25 mouse cellular contexts compared by ENCODE assay signal in genomic region chr14:99763336-99763735, GRCm38 (mm10).
DNase-seq lines count a peak whose midpoint lies in the region; ATAC-seq and TF ChIP-seq lines count a peak whose summit lies in the region.
"Had no signal": no experiment of that assay in that cellular context is flagged by ENCODE, and none has a peak within 500 bp of the region (broad histone marks: within the 10 kb centered on the region; RNA-seq: fewer than 3 reads in every experiment).

No protein-coding gene starts in this region.

- no peaks in the 10 kb centered on the region for H3K4me1 ChIP-seq in embryonic facial prominence, embryonic 14.5 days (ENCODE audit: control insufficient read depth, insufficient read depth, low read length)
- no peaks in the 10 kb centered on the region for H3K4me1 ChIP-seq in embryonic facial prominence, embryonic 10.5 days
- no peaks in the 10 kb centered on the region; the same call in 1 of the 2 replicates for H3K4me1 ChIP-seq in lung, adult 2 months (ENCODE audit: control insufficient read depth, insufficient read depth, low read length)
- H3K4me1 ChIP-seq in intestine, embryonic 16.5 days (ENCODE audit: control insufficient read depth, insufficient read depth, low read length): no peaks in the 10 kb centered on the region
- H3K4me1 ChIP-seq in stomach, postnatal 0 days (replicated peaks; ENCODE audit: control insufficient read depth, insufficient read depth): no peaks in the 10 kb centered on the region
- no peaks in the 10 kb centered on the region for H3K4me1 ChIP-seq in limb, embryonic 10.5 days
- H3K4me1 ChIP-seq: embryonic facial prominence, embryonic 13.5 days; forebrain, embryonic 10.5 days; hindbrain, embryonic 12.5 days; hindbrain, embryonic 15.5 days had no signal

- no peak overlapping the region for H3K4me3 ChIP-seq in embryonic facial prominence, embryonic 14.5 days (ENCODE audit: low read depth, low read length)
- no peak overlapping the region for H3K4me3 ChIP-seq in embryonic facial prominence, embryonic 10.5 days
- H3K4me3 ChIP-seq in lung, adult 2 months (replicated peaks; ENCODE audit: extremely low read depth, low read depth, low read length): no peak overlapping the region
- H3K4me3 ChIP-seq in intestine, embryonic 16.5 days (ENCODE audit: low read length): no peak overlapping the region
- H3K4me3 ChIP-seq in stomach, postnatal 0 days (ENCODE audit: low read depth, low read length): no peak overlapping the region
- H3K4me3 ChIP-seq in limb, embryonic 10.5 days: no peak overlapping the region
- H3K4me3 ChIP-seq: embryonic facial prominence, embryonic 13.5 days; forebrain, embryonic 10.5 days; gastrocnemius, adult 2 months; hindbrain, embryonic 12.5 days; hindbrain, embryonic 15.5 days had no signal

- H3K27ac ChIP-seq in embryonic facial prominence, embryonic 14.5 days (replicated peaks; ENCODE audit: low read depth, low read length): no peak overlapping the region
- no peak overlapping the region for H3K27ac ChIP-seq in embryonic facial prominence, embryonic 10.5 days (replicated peaks)
- H3K27ac ChIP-seq in intestine, embryonic 16.5 days (ENCODE audit: low read length): no peak overlapping the region
- H3K27ac ChIP-seq in stomach, postnatal 0 days (replicated peaks): no peak overlapping the region
- no peak overlapping the region for H3K27ac ChIP-seq in limb, embryonic 10.5 days
- H3K27ac ChIP-seq: embryonic facial prominence, embryonic 13.5 days; forebrain, embryonic 10.5 days; gastrocnemius, adult 2 months; hindbrain, embryonic 12.5 days; hindbrain, embryonic 15.5 days had no signal

- ATAC-seq in embryonic facial prominence, embryonic 14.5 days (ENCODE audit: low read depth): 0 out of 2 replicates have a peak, but pooled peaks have one; percentile 18
- peak; percentile 65 for ATAC-seq in intestine, embryonic 16.5 days
- ATAC-seq in stomach, postnatal 0 days (ENCODE audit: low FRiP score, low TSS enrichment): peak; percentile 32; the same call in 1 of the 2 replicates
- ATAC-seq: CD4-positive, CD25-positive, alpha-beta regulatory T cell, adult 4 months; forebrain, embryonic 14.5 days; forebrain, postnatal 0 days had no signal

- 56% methylated on average over 3 of the region's 3 CpGs for WGBS in embryonic facial prominence, embryonic 14.5 days
- 50% methylated on average over 3 of the region's 3 CpGs for WGBS in embryonic facial prominence, embryonic 10.5 days
- 53% methylated on average over 3 of the region's 3 CpGs for WGBS in lung, adult 2 months
- 55% methylated on average over 3 of the region's 3 CpGs for WGBS in intestine, embryonic 16.5 days
- WGBS in stomach, postnatal 0 days: 46% methylated on average over 3 of the region's 3 CpGs
- WGBS in limb, embryonic 10.5 days: 84% methylated on average over 3 of the region's 3 CpGs

- TF ChIP-seq POLR2A in lung, adult 2 months (IDR thresholded peaks at IDR 0.05; ENCODE audit: borderline replicate concordance, extremely low read depth, low read depth, low read length): no peak

- no peaks in the 10 kb centered on the region for H3K9me3 ChIP-seq in embryonic facial prominence, embryonic 14.5 days (ENCODE audit: control insufficient read depth, low read length)
- no peaks in the 10 kb centered on the region for H3K9me3 ChIP-seq in embryonic facial prominence, embryonic 10.5 days
- H3K9me3 ChIP-seq in intestine, embryonic 16.5 days (ENCODE audit: control insufficient read depth, low read length): no peaks in the 10 kb centered on the region
- H3K9me3 ChIP-seq in stomach, postnatal 0 days (ENCODE audit: control insufficient read depth, low read length): no peaks in the 10 kb centered on the region
- H3K9me3 ChIP-seq in limb, embryonic 10.5 days (replicated peaks): no peaks in the 10 kb centered on the region
- H3K9me3 ChIP-seq: embryonic facial prominence, embryonic 13.5 days; forebrain, embryonic 10.5 days; hindbrain, embryonic 12.5 days; hindbrain, embryonic 15.5 days had no signal

- no peak for TF ChIP-seq EP300 in stomach, postnatal 0 days (optimal IDR thresholded peaks at IDR 0.05)

- H3K9ac ChIP-seq in embryonic facial prominence, embryonic 14.5 days (ENCODE audit: low read depth, low read length): no peak overlapping the region
- no peak overlapping the region for H3K9ac ChIP-seq in intestine, embryonic 16.5 days (ENCODE audit: low read depth, low read length)
- no peak overlapping the region for H3K9ac ChIP-seq in stomach, postnatal 0 days (ENCODE audit: low read length)
- H3K9ac ChIP-seq: embryonic facial prominence, embryonic 13.5 days; forebrain, postnatal 0 days; hindbrain, embryonic 12.5 days; hindbrain, embryonic 15.5 days had no signal

- H3K4me2 ChIP-seq in embryonic facial prominence, embryonic 14.5 days (ENCODE audit: low read depth, low read length): no peak overlapping the region
- no peak overlapping the region for H3K4me2 ChIP-seq in intestine, embryonic 16.5 days (ENCODE audit: low read depth, low read length)
- H3K4me2 ChIP-seq in stomach, postnatal 0 days (replicated peaks; ENCODE audit: low read depth): no peak overlapping the region
- H3K4me2 ChIP-seq: embryonic facial prominence, embryonic 13.5 days; heart, embryonic 11.5 days; hindbrain, embryonic 12.5 days; hindbrain, embryonic 15.5 days had no signal

- DNase-seq in embryonic facial prominence, embryonic 14.5 days (ENCODE audit: low spot score): no peak
- DNase-seq in embryonic facial prominence, embryonic 10.5 days (ENCODE audit: low spot score): no peak
- DNase-seq in lung, postnatal 25 days (ENCODE audit: low spot score): peak; percentile 29
- no peak for DNase-seq in lung, adult 2 months
- no peak for DNase-seq in stomach, postnatal 0 days (ENCODE audit: low spot score)
- no peak for DNase-seq in limb, embryonic 10.5 days (ENCODE audit: low spot score)
- DNase-seq in cerebellum, postnatal 4 days (ENCODE audit: low spot score in 2 of 2): no peak
- DNase-seq: adrenal gland, adult 8-10 months; adrenal gland, postnatal 25 days; B cell, adult 2 months; cerebellum, adult 11-12 months; cerebellum, adult 8-10 months; cerebellum, postnatal 10 days; forebrain, postnatal 0 days; gastrocnemius, adult 2 months; gastrocnemius, postnatal 14 days; heart, adult 18-20 months had no signal

- no peaks in the 10 kb centered on the region for H3K36me3 ChIP-seq in embryonic facial prominence, embryonic 14.5 days (ENCODE audit: control insufficient read depth, insufficient read depth, low read length)
- H3K36me3 ChIP-seq in embryonic facial prominence, embryonic 10.5 days (replicated peaks): no peaks in the 10 kb centered on the region
- no peaks in the 10 kb centered on the region for H3K36me3 ChIP-seq in intestine, embryonic 16.5 days (ENCODE audit: control insufficient read depth, insufficient read depth, low read length)
- no peaks in the 10 kb centered on the region for H3K36me3 ChIP-seq in stomach, postnatal 0 days (ENCODE audit: control insufficient read depth, insufficient read depth, low read length)
- no peaks in the 10 kb centered on the region for H3K36me3 ChIP-seq in limb, embryonic 10.5 days
- H3K36me3 ChIP-seq: embryonic facial prominence, embryonic 13.5 days; forebrain, embryonic 10.5 days; hindbrain, embryonic 12.5 days; hindbrain, embryonic 15.5 days had no signal

- H3K27me3 ChIP-seq in embryonic facial prominence, embryonic 14.5 days (replicated peaks; ENCODE audit: control insufficient read depth, insufficient read depth, low read length): no peaks in the 10 kb centered on the region
- no peaks in the 10 kb centered on the region for H3K27me3 ChIP-seq in embryonic facial prominence, embryonic 10.5 days (replicated peaks; ENCODE audit: low read depth, poor library complexity, severe bottlenecking)
- no peaks in the 10 kb centered on the region for H3K27me3 ChIP-seq in intestine, embryonic 16.5 days (replicated peaks; ENCODE audit: control insufficient read depth, insufficient read depth, low read length)
- no peaks in the 10 kb centered on the region for H3K27me3 ChIP-seq in stomach, postnatal 0 days (ENCODE audit: control insufficient read depth, insufficient read depth, low read length)
- H3K27me3 ChIP-seq in limb, embryonic 10.5 days (ENCODE audit: low read depth, poor library complexity, severe bottlenecking): no peaks in the 10 kb centered on the region
- H3K27me3 ChIP-seq: embryonic facial prominence, embryonic 13.5 days; hindbrain, embryonic 12.5 days; hindbrain, embryonic 15.5 days had no signal

- TF ChIP-seq CTCF in lung, adult 2 months (IDR thresholded peaks at IDR 0.05; ENCODE audit: insufficient read depth, low read length): no peak
- no peak for TF ChIP-seq CTCF in stomach, postnatal 0 days (IDR thresholded peaks at IDR 0.05; ENCODE audit: low read depth)
